Mouse (Mus musculus): ENCODE measurements at regions not wholly inside any gene's neighbourhood (a gene's known extent, or its start where the extent isn't known, plus 50 kb on each side); places are given as distances from the start of the nearest gene placed in this dataset.

DNA sequence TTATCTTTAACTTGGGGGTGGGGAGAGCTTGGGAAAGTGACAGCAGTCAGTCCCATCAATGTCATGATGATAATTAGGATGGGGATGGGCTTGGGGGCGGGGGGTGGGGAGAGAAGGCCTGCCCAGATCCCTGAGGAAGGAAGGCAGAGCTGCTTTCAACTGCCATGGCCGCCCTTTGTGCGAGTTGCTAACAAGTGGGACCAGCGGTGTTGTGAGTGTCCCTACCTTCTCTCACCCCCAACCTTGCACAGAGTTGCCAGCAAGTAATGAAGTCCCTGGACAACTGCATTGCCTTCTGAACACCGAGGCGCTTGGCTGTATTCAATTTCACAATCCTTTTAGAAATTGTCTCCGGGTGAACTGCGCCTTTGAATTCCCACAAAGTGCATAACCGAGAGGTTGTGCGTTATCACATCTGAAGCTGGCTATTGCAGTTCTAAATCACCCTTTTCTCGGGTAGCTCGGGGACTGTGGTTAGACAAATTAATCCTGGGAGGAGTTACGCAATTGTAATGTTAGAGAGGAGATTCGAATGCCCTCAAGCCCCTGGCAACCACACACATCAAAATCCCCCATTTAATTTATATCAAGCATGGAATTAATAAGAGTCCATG, 257.9 kb upstream of the Daam1 start:
- DNase-seq (ENCODE audit: extremely low spot score): no peak

DNA sequence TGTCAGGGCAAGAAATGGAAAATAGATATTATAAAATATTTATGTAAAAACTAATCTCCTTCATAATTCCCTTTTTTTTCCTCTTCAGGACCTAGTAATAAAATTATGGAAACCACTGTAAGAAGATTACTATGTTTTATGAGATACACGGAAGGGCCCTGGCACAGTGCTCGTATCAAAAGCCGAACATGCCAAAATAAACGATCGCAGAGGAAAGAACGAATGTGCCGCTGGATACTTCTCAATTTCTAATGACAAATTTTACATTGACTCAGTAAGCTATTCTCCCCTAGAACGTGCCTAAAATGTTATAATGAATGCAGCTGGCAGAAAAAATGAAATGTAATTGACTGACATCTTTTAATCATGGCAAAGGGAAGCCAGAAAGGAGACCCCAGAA, 257.4 kb upstream of the Daam1 start:
- DNase-seq (ENCODE audit: extremely low spot score): no peak

DNA sequence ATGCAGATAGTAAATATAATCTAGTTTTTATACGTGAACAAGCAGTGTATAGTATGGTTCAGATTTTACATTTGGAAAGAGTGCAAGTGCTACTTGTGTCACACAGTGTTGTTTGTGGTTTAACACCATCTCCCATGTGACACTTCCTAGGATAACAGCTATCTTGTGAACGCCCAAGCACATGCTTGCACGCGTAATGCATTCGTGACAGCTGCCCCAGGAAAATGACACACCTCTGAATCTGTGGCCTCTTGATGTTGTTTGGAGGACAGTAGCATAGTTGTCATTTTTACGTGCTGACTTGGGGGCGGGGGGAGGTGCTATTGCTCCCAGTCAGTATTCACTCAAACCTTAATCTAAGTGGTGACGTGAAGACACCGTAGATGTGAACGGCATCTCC, 256.2 kb upstream of the Daam1 start:
- no peak for DNase-seq (ENCODE audit: extremely low spot score)

DNA sequence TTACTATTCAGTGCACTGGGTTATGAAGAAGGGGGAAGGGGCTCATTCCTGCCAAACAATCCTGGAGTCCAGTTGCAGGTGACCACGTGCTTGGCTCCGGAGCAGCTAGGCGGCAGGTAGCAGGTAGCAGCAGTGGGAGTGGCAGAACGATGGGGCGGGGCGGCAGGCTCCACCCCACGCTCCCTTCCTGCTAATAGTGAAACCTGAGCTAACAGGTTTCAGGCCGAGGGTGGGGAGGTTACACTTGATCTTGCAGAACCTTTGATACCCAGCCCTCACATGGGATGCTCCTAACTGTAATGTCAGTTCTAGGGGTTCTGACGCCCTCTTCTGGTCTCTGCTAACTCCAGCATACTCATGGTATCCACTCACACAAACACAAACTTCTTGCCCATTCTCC, 253.5 kb upstream of the Daam1 start:
- peak; percentile 45 for DNase-seq (ENCODE audit: extremely low spot score)

DNA sequence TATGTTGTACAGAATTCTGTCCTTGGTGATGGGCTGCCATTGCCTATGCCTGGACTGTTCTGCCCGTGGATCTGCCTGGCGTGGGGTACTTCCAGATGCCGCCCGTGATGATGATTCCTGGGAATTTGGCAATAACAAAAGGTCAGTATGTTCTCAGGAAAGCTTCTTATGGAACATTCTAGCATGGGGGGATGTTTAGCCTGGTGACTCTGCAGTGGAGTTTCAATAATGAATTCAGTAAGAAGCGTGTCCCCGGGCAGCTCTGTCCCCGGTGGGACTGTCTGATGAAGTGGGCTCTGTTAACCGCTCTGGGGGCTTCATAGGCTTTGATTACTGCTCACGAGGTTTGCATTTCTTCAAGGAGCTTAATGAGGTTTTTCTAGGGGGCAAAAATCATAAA, 252.9 kb upstream of the Daam1 start:
- no peak for DNase-seq (ENCODE audit: extremely low spot score)

DNA sequence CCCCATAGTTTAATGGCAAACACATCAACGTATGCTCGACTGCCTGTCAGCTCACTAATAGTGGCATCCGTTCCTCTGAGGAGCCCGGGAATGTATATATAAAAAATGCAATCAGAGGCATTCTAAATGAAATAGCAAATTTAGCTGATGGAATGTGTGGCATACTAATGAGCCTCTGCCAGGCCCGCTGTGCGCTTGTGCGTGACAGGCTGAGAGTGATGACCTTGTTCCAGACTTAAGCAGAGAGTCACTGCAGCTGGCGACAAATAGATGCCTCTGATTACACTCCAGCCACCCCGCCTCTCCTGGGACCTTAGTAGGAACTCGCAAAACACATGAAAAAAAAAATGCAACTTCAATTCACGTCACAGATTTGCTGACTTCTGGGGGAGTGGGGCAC, 252.0 kb upstream of the Daam1 start:
- no peak for DNase-seq (ENCODE audit: extremely low spot score)

DNA sequence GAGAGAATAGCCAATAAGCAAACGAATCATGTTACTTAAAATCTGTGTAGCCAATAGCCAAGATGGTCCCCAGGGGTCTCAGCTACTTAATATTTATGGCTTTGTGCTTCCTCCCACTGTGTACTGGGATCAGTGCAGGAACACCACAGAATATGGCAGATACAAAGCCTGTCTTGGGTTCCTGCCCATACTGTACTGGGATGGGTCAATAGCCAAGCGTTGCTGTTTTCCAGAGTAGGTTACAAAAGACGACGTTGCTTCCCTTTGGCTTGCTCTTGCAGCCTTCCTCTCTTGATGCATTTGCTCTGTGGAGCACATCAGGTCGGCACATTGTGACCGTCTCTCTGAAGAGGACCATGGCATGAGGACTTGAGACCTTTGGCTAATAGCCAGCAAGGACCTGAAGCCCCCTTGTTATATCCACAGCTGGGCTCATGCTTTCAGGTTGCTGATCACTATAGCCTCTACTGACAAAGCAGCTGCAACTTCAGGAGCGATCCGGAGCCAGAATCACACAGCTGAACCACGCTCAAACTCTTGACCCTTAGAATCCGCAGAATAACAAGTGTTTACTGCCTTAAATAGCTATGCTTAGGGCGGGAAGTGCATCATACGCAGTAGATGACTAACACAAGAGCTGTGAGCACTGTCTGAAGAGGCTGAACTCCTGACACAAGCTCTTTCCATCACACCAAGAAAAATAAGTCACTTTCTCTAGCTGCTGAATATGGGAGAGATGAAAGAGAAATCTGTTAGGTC, 250.2 kb upstream of the Daam1 start:
- DNase-seq (ENCODE audit: extremely low spot score): no peak

DNA sequence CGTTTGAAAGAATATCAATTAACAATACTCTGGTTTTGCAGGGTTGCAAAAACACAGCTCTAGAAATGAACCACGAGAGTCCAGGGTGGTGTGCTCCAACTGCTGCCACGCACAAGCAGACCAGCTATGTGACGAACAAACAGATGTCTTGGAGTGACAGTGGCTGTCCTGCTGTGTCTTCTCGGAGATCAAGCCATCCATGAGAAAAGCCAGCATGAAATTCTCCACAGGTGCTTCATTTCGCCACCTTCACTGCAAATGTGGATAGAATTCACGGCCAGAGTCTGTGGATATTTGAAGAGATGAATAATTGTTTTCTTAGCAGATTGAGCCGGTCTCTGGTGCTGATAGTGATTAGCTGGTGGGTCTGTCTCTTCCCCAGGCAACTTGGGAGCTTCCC, 246.3 kb upstream of the Daam1 start:
- DNase-seq (ENCODE audit: extremely low spot score): no peak

DNA sequence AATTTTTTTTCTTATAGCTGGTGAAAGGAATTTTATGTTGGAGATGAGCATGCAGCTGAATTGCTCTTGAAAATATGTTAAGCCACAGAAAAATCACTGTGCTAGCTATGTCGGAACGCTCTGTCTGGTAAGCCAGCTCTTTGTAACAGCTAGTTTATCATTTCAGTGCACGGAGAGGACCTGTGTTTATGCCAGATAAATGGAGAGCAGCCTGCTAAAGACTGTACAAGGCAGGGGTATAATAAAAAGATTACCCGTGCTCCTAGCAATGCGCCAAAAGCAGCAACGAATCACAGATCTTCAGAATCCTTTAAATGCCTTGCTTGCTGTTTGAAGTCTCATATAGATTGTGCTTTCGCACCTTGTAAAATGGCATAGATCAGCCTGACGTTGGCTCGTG, 232.2 kb upstream of the Daam1 start:
- DNase-seq (ENCODE audit: extremely low spot score): no peak

DNA sequence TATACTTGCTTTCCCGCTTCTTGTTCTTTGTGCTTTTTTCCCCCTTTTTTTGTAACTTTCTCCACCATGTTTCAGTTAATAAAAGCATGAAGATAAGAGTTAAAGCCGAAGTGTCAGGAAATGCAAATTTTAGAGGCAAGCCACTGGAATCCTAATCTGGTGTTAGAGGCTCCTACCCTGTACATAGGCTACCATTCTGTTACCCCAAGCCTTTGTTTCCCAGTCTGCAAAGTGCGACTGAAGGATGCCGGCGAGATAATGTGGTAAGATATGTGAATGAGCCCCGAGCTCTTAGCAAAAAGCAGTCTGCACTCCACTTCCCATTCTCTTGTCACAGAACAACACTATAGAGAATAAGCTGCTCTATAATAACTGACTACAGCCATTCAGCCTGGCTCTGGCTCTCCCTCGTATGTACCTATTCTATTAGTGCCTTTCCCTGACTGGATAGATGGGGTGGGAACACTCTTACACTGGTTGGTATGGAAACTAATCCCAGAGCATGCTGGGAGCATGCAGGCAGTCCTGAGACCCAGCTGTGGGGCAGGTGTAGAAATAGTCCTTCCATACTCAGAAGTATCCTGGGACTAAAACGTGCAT, 229.7 kb upstream of the Daam1 start:
- no peak for DNase-seq (ENCODE audit: extremely low spot score)

DNA sequence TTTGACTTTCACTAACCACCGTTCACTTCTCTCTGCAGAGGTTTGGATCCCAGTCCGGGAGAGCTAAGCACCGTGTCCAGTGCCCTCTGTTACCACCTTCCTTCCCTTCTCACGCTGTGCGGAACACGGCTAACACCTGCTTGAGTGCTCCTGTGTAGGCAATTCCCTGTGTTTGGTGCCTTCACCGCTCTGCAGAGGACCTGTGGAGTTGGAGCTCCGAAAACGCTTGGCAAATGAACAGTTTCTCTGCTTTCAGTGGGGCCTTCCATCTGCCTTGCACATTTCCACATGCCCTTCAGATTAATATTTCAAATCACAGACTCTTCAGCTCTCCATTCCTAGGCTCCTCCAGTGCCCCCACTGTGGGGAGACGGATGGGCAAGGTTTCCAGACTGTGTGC, 227.7 kb upstream of the Daam1 start:
- DNase-seq (ENCODE audit: extremely low spot score): no peak

DNA sequence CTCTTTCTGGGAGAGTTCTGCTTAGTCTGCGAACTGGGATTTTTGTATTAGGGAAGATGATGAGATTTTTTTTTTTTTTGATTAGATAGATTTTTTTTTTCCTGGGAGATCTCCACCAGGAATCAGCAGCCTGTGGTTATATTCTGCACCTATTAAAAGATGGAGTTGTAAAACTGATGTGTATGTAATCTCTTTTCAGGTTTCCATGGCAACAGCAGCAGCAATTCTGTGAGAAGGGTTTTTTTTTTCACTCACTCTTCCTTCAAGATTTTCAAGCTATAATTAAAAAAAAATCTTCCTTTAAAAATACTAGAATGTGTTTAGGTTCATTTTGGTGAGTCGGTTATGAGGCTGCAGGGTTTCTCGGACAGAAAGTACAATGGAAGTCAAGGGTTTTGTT, 224.5 kb upstream of the Daam1 start:
- DNase-seq (ENCODE audit: extremely low spot score): no peak

DNA sequence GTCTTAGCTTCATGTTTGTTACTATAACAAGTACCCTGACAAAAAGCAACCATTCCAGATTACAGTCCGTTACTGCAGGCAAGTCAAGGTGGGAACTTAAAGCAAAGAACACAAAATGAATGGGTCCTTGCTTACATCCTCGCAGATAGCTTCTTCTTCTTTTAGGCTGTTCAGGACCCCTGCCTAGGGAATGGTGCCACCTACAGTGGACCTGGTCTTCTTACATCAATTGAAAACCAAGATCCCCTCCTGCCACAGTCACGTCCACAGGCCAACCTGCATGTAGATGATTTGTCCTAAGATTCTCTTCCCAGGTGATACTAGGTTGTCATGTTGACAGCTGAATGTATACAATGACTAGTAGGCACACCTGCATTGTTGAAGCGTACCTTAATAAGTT, 222.9 kb upstream of the Daam1 start:
- DNase-seq (ENCODE audit: extremely low spot score): no peak

DNA sequence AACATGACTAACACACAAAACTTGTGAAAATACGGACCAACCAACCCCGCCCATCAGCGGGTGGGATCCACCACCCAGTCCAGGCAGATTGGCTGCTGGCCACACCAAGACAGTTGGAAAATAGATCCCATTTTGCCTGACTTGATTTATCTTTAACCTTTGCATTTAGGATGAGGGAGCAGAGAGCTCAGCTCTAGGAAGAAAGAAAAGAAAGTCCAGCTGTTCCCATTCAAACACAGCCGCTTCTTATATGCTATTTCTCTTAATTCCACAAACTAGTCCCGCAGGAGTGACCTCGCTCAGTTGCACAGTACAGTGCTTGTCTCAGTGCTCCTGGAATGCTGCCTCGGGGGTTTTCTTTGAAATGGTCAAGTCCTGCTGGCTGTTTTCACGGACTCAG, 217.6 kb upstream of the Daam1 start:
- no peak for DNase-seq (ENCODE audit: extremely low spot score)

DNA sequence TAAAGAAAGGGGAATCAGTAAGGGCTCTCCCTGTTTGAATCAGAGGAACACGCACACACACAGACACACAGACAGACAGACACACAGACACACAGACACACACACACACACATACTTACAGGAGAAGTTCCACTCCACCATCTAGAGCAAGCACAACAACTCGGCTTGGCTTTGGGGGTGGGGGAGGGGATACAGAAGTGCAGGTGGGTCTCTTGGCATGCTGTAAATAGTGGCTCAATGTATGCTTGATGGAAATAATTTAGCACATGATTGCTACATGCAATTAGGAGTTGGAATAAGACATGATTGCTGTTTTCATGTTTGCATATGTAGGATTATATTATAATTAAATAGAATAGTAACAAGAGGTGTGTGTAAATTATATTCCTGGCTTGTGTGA, 215.9 kb upstream of the Daam1 start:
- no peak for DNase-seq (ENCODE audit: extremely low spot score)

DNA sequence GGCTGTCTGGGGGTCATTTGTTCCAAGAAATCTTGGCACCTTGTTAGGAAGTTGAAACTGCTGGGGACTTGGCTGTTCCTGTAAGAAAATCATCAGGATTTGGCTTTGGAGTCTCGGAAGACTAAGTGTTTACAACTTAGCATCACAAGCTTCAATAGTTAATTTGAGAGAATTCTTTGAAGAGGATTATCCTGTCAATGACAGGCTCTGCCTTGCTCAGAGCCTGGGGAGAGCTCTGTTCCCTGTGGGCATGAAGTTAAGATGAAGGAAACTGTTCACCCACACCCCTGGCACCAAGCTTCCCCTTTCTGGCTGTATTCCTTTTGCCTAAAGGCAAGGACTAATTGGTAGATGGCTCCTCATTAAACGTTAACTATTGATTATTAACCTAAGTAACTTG, 215.5 kb upstream of the Daam1 start:
- DNase-seq (ENCODE audit: extremely low spot score): no peak

DNA sequence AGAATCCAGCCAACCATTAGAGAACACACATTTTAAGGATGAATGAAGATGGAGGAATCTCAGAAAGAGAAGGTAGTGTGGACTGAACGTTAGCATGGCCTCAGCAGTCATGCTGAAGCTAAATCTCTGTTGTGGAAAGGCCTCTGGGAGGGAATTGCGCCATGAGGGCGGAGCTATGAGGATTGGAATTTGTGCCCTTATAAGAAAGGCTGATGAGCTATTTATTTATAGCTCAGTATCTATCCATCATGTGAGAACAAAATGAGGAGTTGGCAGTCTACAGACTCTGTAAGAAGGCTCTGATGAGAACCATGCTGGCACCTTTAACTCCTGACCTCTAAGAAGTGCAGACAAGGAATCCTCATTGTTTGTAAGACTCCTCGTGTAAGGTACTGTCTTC, 214.8 kb upstream of the Daam1 start:
- no peak for DNase-seq (ENCODE audit: extremely low spot score)

DNA sequence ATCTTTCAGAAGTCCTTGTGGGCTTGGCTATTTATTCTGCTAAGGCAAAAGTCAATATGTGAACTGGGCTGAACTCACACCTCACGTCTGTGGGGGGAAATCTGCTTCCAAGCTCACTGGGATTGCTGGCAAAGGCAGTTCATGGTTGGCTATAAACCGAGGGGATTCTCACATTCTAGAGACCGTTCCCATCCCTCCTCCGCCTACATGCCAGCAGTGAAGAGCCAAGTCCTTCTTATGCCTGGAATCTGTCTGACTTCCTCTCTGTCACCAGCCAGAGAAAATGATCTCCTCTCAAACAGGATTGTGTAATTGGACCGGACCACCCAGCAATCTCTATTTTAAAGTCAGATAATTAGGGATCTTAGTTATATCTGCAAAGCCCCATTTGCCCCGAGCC, 212.4 kb upstream of the Daam1 start:
- DNase-seq (ENCODE audit: extremely low spot score): no peak

DNA sequence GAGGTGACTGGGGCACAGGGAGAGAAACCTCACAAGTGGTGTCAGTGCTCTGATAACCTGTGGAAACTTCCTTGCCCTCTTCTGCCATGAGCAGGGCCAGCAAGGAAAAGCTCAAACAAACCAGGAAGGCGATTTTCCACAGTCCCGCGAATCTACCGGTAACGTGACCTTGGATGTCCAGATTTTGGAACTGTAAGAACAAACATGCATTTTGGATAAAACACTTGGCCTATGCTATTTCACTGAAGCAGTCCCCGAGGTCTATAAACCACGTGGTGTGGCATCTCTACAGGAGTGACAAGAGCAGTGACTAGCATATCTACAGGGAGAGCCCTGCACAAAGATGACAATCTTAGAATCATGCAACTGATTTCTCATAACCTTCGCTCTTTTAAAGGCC, 211.9 kb upstream of the Daam1 start:
- no peak for DNase-seq (ENCODE audit: extremely low spot score)

DNA sequence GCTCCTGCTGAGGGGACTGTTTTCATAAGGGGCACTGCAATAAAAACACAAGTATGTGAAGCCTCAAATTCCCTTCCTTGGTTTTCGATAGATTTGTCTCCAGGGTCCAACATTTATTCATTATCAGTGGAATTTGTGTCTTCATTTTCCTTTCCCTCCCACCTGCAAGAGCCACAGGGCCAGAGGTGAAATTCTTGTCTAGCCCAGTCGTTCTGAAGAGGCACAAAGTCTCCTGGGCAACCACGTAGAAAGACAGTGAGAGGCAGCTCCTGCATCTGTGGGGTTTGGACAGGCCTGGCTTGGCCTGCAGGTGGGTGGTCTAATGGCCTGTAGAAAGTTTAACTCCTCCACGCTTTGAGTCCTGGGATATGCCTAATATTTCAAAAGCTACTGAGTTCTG, 211.3 kb upstream of the Daam1 start:
- no peak for DNase-seq (ENCODE audit: extremely low spot score)

DNA sequence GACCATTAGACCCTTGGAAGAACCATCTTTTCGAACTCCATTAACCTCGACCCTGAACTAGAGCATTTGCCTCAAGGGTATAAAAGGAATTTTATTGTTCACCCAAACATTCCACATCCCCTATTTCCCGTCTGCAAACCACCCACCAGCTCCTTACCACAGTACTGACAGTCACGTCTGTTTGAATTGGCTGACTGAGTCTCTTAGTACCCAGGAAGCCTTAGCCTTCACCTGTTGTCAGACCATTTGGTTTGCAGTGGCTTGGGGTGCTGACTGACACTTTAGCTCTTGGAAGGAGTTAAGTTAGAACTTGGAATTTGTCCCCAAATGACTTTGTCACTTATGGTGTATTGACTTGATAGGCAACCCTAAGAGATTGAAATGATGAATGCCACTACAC, 209.3 kb upstream of the Daam1 start:
- no peak for DNase-seq (ENCODE audit: extremely low spot score)

DNA sequence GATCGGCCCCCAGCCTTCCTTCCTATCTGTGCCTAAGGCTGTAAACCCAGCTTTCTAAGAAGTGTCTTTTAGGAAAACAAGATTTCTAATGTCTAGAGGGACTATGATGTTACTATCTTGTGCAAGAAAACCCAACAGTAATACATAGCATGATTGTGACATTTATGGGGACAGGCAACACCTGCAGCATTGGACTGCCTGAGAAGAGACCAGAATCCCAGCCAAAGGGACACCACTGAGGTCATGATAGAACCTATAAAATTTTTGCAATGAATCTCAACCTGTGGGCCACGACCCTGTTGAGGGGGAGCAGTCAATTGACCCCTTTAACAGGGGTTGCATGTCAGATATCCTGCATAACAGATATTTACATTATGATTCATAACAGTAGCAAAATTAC, 208.1 kb upstream of the Daam1 start:
- DNase-seq (ENCODE audit: extremely low spot score): no peak

DNA sequence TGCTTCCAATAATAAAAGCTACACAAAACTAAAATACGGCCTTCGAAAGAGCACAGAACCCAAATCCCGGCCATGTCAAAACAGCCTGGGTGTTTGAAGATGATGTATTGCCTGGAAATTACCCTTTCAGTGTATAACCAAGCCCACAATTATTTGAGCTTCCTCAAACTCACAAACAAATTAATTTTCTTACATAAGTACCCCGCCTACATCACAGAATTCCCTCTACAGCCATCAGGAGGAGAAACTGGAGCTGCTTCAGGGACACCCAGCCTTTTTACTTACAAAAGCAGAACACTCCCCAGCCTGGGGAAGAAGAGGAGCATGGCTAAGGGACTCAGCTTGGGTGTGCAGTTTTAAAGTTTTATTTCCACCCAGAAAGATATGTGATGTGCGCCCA, 207.6 kb upstream of the Daam1 start:
- DNase-seq (ENCODE audit: extremely low spot score): no peak

DNA sequence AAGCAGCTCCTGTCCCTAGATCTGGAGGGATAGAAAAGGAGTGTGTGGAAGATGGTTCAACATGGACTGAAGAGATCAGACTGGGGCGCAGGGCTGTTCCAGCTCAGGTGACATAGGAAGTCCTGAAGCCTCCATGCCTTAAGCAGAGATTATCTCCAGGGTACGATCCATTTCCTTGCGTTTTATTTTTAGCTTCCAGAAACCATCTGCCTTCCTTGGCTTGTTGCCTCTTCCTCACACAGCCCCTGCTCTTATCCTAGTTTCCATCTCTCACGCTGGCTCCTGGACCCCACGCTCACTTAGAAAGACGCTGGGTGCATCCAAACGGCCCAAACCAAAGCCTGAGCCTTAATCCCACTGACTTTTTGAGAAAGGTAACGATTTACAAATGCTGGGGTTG, 206.8 kb upstream of the Daam1 start:
- DNase-seq (ENCODE audit: extremely low spot score): no peak
